Mouse (Mus musculus) kidney, adult 11 months (tissue): ENCODE measurements around the gene Ppp4c.

ENCODE experiments used
- DNase-seq: peaks from one replicate; pipeline ENCODE4 v3.0.0; 2022

Gene Ppp4c

DNA sequence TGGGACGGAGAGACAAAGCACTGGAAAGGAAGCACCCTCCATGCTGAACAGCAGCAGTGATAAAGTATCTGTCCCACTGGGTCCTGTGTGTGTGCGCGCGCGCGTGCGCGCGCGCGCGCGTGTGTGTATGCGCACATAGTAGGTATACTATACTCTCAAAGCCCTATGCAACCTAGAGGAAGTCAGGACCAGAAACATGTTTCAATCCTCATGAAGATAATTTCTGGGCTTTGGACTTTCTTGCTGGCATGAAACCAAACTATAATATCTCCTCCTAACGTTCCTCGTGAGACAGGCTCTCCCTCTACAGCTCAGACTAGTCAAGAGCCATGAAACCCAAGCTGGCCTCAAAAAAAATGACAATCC, 8.7 kb upstream of the Ppp4c start:
- no peak for DNase-seq

DNA sequence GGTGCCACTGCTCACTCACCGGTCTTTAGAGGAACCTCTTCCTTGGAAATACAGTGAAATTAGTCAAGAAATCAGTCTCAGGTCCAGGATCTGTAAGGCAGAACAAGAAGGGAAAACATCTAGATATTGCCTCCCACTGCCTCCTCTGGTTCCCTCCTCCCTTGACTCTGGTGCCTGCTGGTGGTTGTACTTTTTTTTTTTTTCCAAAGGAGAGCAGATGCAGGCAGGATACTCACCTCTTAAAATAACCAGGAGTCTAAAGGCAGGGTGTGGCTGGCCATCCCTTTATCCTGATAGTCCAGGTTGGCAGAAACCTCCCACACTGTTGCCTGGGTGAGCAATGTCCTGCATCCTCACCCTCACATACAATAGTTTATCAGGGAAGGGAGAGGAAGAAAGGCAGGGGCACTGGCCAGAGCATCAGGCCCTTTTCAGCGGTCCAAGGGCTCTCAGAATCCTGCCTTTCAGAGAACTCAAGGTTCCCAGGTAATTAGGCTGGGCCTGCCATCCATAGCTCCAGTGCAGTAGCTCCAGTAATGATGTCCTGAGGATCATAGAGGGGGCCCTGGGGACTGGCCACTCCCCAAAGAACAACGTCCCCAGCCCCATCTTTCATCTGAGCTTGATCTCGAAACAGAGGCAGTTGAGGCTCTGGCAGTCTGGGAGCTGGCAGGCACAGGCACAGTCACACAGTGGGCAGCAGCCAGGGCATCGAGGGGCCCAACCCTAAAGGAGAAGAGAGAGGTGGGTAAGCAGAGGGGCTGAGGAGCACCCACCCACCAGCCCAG, 8.2 kb upstream of the Ppp4c start:
- no peak for DNase-seq

DNA sequence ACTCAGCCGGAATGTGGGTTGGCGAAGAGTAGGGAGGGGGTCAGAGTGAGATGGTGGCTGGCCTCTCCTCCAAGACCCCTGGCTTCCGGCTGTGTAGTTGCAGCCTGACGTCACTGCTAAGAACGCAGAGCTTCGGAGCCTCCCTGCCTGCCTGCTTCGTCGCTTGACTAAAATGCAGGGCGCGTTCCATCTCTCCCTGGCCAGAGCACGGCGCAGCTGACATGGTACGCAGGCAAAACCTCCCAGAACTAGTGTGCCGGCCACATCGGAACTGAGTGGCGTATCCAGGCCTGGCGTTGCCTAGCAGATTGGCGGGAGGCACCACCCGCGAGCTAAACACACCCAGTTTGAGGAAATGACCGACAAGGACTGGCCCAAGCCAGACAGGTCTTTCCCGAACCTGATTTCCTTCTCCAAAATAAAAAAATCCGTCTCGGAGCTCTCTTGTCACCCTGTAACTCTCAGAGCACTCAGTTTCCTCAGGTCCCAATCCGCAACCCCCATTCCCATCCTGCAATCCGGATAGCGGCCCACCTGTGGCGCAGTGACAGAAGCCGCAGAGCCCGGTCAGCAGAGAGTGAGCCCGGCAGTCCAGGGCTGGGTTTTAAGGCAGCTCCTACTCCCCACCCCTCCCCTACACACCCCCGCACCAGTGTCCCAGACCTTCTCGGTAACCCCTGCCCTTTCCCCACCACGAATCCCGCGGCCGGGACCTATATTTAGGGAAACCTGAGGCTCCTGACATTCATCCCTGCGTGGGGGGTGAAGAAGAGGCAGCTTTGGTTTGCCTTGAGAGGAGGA, 7.4 kb upstream of the Ppp4c start:
- no peak for DNase-seq

DNA sequence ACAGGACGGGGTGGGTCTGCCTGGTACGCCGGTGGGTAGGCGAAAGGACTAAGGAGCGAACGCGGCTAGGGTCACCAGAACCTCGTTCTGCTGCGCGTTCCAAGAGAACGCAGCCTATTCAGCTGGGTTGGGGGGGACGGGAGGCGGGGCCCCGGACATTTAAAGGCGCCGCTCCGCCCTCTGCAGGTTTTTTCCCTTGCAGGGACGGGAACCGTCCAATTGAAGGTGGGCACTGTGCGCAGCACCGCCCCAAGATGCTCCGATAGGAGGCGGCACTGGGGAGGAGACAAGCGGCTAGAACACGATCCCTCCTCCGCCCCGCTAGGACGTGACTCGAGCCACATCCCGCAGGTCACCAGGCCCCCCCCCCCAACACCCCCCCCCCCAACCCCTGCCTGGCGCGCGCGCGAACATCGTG, 6.8 kb upstream of the Ppp4c start:
- peak; percentile 99 for DNase-seq

DNA sequence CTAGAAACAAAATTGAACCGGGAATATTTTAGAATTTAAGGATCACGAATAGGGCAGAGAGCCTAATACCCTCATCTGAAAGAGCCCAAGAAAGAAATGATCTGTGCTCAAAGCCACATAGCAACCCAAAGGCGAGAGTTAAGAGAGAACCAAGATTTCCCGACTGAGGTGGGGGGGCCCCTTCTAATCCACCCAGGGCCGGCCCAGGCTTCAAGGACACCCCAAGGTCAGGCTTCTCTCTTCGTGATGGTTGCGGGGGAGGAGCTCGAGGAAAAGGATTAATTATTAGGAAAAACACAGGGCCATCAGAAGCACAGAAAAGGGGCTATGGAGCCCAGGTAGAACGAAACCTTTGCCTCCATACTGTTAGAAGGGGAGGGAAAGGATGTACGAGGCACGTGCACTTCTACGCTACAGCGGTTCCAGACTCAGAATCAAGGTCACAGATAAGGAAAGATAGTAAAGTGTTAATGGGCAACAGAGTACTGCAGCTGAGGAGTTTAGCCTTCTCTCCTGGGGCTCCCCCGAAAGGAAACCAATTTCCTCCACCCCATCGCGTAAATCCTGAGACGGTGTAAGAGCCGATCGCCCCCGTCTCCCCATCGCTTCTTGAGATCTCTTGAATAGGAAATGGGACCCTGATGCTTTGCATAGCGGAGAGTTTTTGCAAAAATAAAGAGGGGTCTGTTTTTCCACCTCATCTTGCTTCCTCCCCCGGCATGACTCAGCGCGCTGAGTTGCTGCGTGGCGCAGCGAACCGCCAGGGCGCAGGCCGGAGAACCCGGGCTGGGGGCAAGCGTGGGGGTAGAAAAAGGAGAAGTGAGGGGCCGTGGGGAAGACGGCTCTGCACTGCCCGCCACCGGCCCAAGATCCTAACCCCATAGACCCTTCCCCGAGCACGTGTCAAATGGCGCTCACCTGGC, 6.1 kb upstream of the Ppp4c start:
- peak; percentile 57 for DNase-seq

DNA sequence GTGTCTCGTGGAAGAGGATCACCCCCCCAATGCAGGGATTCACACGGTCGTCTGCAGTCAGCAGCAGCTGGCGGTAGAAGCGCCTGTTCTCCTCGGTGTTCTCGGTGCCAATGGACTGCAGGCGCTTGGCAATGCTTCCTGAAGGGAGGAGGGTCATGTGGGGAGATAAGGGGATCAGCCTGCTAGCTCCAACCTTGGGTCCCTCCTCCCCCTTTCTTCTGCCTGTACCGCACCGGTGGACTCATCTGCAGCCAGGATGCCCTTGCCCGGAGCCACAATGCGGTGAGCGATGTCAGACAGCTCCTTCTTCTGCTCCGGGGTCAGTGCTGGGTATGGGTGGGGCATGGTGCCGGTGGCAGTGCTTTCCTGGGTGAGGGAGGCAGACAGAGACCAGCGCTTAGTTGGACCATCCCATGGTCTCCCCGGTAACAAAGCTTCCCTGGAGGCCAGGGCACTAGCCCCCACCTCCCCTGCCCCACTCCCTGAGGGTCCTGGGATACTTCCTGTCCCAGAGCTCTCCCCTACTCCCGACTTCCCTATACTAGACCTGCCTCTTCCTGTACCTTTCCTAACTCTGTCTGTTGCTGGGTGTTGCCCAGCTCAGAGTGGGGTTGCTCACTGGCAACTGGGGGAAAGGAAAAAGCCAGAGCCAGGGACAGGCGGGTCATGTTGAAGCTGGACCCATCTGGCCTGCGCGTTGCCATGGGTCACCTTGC, 5.3 kb upstream of the Ppp4c start, which contains the start of gene Fam57b:
Gene Fam57b (plus strand): TSS at position 258 of the 716 bp plus-strand sequence.
- DNase-seq: peak; percentile 55

DNA sequence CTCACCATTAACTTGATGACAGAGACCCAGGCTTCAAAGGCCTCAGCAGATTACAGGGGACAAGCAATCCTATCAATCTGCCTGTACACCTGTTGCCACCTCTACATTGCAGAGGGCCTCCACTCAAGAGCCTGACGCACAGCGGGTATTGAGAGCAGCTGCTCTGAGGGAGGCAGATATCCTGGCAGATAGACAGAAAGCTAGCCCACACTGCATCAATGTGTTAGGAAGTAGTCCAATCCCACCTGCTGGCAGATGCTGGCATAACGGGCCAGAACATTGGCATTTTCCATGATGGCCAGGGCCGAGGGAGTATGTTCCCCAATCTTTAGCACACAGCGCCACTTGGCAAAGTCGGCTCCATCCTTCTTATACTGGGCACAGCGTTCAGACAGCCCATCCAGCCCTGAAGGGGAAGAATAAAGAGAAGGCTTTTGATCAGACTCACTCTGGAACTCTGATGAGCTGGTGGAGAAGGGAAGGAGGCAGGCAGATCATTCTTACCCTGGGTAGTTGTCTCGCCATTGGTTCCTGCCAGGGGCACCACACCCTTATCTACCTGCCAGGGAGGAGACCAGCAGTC, 4.1 kb upstream of the Ppp4c start:
- no peak for DNase-seq

DNA sequence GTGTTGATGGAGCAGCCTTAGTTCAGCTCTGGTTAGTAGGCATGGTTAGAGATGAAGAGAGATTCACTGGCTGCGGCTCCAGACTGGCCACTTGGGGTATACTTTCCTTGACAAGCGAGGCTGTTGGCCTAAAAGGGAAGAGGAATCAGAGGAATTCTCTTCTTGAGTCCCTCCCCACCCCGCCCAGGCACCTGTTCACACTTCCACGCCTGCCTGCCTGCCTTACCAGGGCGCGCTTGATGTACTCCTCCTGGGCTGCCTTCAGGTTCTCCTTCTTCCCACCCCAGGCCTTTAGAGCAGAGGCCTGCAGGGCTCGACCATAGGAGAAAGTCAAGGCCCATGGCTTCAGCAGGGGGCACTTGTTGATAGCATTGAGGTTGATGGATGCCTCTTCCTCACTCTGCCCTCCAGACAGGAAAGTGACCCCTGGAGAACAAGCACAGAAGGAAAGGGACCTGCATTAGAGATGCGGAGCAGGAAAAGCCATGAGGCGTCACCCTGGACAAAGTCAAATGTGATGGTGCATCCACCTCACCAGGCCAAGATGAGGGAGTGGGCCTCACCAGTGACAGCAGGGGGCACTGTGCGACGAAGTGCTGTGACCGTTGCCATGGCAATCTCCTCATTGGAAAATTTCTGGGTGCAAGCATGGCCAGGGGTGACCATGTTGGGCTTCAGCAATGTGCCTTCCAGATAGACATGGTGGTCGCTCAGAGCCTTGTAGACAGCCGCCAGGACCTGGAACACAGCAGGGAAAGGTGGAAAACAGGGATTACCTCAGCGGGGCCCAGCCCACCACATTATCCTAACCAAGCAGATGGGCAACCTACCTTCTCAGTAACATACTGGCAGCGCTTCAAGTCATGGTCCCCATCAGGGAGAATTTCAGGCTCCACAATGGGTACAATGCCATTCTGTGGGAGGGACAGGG, 3.4 kb upstream of the Ppp4c start:
- DNase-seq: no peak

DNA sequence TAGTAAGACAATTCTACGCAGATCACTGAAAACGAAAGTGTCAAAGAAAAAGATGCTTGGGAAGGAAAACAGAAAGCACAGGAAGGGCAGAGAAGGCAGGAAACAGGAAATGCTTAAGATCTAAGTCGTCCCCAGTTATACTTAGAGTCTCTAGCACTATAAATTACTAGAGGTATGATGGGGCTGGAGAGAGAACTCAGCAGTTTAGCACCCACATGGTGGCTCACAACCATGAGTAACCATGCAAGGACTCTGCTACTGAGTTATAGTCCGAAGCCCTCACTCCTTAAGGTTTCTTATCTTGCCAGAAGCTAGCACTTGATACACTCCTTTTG, 1.9 kb upstream of the Ppp4c start:
- no peak for DNase-seq

DNA sequence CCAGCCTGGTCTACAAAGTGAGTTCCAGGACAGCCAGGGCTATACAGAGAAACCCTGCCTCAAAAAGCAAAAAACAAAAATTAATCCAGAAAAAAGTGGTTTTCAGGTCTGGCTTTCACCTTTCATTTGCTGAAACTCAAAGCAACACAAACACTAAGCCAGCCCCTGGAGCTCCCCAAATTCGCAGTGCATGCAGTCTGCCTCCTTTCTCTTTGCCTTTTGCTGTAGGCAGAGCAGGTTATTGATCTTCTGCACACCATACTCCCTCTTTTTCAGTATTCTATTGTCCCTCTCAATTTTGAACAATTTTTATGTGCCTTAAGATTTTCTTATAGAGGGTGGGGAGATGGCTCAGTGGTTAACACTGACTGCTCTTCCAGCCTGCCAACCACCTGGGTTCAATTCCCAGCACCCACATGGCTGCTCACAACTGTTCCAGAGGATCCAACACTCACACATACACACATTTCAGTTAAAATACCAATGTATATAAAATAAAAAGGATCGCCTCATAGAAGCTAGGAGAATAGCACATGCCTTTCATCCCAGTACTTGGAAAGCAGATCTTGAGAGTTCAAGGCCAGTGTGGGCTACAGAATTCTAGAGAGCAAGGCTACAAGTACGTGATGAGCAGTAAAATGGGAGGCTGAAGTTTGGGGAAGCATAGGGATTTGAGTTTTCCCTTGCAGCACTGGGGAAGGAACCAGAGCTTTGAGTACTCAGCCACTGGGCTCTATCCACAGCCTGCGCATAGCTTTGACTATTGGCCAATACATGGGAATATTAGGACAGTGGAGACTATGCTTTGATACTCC, 1.4 kb upstream of the Ppp4c start:
- no peak for DNase-seq

DNA sequence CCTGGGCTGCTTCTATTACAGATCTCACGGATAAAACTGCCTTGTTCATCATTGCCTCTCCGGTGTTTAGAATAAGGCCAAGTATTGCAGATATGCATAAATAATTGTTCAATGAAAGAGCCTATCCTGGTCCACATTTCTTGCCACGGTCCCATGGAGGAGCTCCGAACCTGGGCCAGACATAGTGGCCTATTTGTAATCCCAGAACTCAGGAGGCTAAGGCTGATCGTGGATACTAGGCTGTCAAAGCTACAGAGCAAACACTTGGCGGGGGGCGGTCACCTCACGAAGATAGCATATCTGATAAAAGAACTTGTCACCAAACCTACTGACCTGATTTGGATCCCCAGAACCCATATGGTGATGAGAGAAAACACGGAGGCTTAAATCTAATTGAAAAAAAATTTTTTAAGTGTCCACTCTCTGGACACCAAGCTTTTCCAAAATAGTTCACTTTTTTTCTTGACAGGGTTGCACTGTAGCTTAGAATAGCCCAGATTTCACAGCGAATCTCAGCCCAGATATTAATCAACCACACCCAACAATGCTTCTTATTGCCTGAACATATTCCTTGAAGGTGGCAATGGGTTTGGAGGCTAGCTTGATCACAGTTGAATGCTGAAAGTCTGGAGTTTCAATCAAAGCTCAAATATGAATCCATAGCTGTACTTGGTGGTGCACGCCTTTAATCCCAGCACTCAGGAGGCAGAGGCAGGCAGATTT, 586 bp upstream of the Ppp4c start:
- no peak for DNase-seq

DNA sequence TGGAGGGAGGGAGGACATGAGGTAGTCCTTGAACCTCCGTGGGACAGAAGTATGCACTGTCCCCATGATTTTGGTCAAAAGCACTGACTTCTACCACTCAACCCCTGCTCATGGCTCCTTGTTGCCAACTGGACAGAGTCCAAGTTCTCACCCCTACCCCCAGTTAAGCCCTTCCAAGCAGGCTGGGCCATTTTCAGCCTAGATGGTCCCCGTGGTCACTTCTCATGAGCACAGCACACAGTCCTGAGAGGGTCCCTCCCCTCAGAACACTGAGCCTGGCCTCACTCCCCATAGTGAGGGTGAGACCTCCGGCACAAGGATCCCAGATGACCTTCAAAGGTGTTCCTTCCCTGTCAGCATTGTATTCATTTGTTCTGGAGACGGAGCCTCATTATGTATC, 3.2 kb downstream of the Ppp4c start:
- DNase-seq: no peak

DNA sequence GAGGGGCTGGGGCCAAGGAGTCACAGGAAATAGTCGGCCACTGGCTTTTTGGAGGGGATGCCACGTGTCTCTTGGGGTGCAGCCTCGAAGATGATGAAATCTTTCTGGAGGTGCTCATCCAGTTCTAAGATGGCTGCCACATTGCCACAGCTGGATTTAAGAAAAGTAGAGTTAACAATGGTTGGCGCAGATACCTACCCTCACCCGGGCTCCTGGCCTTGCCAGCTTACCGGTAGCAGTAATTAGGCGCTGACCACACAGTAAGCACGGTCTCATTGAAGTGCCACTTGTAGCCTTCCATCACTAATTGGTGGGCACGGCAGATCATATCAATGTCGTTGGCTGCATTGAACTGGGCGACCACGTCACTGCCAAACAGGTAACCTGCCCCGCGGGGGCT, 6.2 kb downstream of the Ppp4c start:
- DNase-seq: no peak

DNA sequence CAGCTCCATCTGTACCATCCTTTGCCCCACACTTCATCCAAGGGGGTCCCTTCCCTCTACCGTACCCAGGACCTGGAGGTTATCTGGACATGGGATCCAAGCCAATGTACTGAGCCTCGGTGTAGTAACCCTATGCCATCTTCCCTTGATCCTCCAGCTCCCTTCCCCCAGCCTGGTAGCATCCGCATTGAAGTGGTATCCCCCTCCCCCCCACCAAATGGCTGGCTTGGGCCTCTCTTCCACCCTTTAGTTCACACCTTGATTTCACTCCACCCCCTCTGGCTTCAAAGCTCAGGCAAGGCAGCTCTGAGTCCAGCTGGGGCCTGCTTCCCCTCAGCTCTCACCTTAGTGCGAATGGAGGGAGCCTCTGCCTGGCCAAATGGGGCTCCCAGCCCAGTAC, 7.2 kb downstream of the Ppp4c start:
- DNase-seq: no peak

DNA sequence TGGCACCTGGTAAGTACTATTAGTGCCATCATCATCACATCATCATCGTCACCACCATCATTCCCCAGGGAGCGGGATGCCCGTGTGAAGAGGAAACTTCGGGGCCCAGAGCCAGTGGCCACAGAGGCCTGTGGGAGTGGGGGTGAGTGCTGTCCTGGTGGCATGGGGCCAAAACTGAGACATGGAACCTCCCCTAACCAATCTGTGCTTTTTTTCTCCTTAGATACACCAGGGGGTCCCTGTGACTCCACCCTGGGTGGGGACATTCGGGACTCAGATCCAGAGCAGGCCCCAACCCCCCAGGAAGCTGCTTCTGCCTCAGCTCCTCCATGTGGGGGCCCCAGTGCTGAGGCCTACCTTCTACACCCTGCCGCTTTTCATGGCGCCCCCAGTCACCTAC, 7.8 kb downstream of the Ppp4c start:
- no peak for DNase-seq

DNA sequence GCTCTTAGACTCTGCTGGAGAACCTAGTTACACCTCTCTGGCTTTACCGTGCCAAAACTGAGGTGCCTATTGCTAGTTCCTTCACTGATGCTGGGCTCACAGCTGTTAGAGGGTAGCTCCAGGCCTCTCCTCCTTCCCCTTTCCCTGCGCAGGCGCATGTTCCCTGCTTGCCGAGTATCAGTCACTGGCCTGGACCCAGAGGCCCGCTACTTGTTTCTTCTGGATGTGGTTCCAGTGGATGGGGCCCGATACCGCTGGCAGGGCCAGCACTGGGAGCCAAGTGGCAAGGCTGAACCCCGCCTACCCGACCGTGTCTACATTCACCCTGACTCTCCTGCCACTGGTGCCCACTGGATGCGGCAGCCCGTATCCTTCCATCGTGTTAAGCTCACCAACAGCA, 9.6 kb downstream of the Ppp4c start:
- DNase-seq: no peak

DNA sequence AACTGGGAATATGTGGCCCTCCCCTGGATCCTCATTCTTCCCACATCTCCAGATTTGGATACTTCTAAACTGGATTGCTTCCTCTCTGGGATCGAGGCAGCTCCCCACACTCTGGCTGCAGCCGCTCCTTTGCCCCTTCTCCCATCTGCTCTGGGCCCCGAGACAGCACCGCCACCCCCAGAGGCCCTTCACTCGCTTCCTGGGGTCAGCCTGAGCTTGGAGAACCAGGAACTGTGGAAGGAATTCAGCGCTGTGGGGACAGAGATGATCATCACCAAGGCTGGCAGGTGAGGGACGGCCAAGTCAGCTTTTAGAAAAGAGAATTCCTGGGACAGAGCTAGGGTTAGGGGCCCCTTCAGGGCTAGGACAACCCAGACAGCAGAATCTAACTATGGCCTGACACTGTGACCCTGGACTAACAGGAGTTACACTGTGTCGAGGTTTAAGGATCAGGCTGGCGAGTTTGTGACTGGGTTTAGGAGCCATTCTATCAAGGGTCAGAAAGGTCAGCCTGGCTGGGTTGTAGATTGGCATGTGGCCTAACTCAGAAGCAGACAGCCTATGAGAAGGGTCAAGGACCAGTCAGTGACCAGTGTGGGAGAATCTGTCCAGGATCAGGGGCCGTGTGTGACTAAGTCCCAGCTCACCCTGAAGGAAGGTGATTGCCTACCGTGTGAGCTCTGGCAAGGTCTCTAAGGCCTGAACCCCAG, 10.5 kb downstream of the Ppp4c start:
- no peak for DNase-seq

DNA sequence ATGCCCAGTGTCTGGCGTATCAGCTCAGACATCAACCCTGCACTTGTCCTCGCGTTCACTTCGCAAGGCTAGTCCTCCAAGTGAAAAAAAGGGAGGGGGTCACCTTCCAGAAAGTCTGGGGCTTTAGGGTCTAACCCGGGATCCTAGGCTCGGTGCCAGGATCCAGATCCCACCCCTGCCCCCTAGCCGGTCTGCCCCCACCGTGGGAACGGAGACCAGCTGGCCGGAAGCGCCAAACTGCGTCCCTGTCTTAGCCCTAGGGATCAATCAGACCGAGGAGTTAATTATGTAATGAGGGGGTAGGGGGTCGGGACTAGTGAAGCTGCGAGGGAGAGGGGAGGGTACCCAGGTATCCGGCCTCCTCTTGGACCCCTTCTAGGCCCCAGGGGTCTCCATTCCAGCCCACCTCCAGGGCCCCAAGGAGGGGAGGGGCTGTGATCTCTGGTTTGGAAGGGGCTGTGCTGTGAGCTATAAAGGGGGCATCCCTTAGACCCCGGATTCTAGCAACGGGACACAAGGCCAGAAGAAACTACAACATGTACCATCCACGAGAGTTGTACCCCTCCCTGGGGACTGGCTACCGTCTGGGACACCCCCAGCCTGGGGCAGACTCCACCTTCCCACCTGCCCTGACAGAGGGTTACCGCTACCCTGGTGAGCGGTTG, 11.2 kb downstream of the Ppp4c start, which contains the start of gene Tbx6:
Gene Tbx6 (plus strand): TSS at position 513 of the 665 bp plus-strand sequence.
- DNase-seq: no peak
